Mouse (Mus musculus) spleen, adult 2 months (tissue): ENCODE measurements around the gene Svep1. TPM values are rescaled to one million over a fixed set of nuclear protein-coding genes. Genes with fewer than 3 reads are reported as not detected.

Experiments used
- DNase-seq, 2 experiments: peaks; one replicate each; pipeline versions ENCODE4 v3.0.0 to v3.0.0-alpha.2; 2012 to 2021; ENCODE audit warnings: low spot score in 2 of 2, low read depth in 1 of 2
- H3K27ac ChIP-seq: fragments of 200-500 bp; 2 replicates; pipeline ENCODE4 v1.5.1; 2012; ENCODE audit warnings: low read length, inconsistent platforms; ENCODE audit not compliant: insufficient read depth
- H3K27me3 ChIP-seq: fragments of 200-500 bp; 2 replicates; pipeline ENCODE4 v1.6.1; 2012; ENCODE audit warnings: mild to moderate bottlenecking, moderate library complexity, low read length, inconsistent platforms; ENCODE audit not compliant: control insufficient read depth, insufficient read depth
- H3K36me3 ChIP-seq: fragments of 200-500 bp; 2 replicates; pipeline ENCODE4 v1.6.1; 2012; ENCODE audit warnings: mild to moderate bottlenecking, low read length, inconsistent platforms; ENCODE audit not compliant: control insufficient read depth, insufficient read depth
- H3K4me1 ChIP-seq: fragments of 200-500 bp; 2 replicates; pipeline ENCODE4 v1.6.1; 2011; ENCODE audit warnings: inconsistent platforms; ENCODE audit not compliant: control insufficient read depth, insufficient read depth, insufficient read length
- H3K4me3 ChIP-seq: fragments of 200-500 bp; 2 replicates; pipeline ENCODE4 v1.5.1; 2011; ENCODE audit warnings: mild to moderate bottlenecking, inconsistent platforms; ENCODE audit not compliant: insufficient read depth, insufficient read length; ENCODE audit errors: extremely low read depth
- CTCF ChIP-seq: fragments of 200-500 bp; IDR thresholded peaks from 2 replicates; pipeline ENCODE4 v1.5.1; 2011; ENCODE audit warnings: mild to moderate bottlenecking, inconsistent platforms; ENCODE audit not compliant: insufficient read depth, insufficient read length, insufficient replicate concordance; ENCODE audit errors: extremely low read depth
- POLR2A ChIP-seq: fragments of 200-500 bp; IDR thresholded peaks from 2 replicates; pipeline ENCODE4 v1.6.1; 2011; ENCODE audit warnings: low read depth, low read length, inconsistent platforms
- WGBS: fragments of 180-500 bp; shearing (Covaris S2); methylation state at CpG from one replicate; pipeline ENCODE4 v1.1.7; 2018; 5-methylcytosine and 5-hydroxymethylcytosine counted together
- polyA plus RNA-seq: library from polyadenylated mRNA; depleted of rRNA; stranded (reverse); fragments of >200 nt; gene quantifications from 2 replicates; pipeline ENCODE4 v1.2.3, GENCODE M21; 2012; rRNA removed

The Svep1 gene
- 7.6 and 8.8 TPM in 2 replicates for polyA plus RNA-seq

GRCm38 (mm10) chr4:58206115-58206945 lies at the start of gene Svep1:
Gene Svep1, minus strand, starts transcription at chr4:58206859.
- TF ChIP-seq POLR2A (no peak), CTCF (no peak)
- Histone ChIP-seq H3K4me3 (peak within 1 kb of the TSS; percentile 24; the same call in 1 of the 2 replicates), H3K27ac (peak within 1 kb of the TSS; percentile 59)

GRCm38 (mm10) chr4:58253410-58253809 lies 46.8 kb upstream of the Svep1 start:
- 20% methylated on average over 5 of the region's 5 CpGs for WGBS
- no peaks in the 10 kb centered on the region for H3K27me3 ChIP-seq
- no peaks in the 10 kb centered on the region for H3K4me1 ChIP-seq
- no peak overlapping the region for H3K27ac ChIP-seq
- no peaks in the 10 kb centered on the region for H3K36me3 ChIP-seq
- no peak for TF ChIP-seq POLR2A
- TF ChIP-seq CTCF = no peak
- DNase-seq = no peak
- no peak overlapping the region for H3K4me3 ChIP-seq

More at GRCm38 (mm10) chr4:58206115-58206945, at the start of gene Svep1:
- WGBS = 6% methylated on average over 46 of the region's 47 CpGs
- no peak for DNase-seq
- no peaks in the 10 kb centered on the region for H3K4me1 ChIP-seq
- H3K36me3 ChIP-seq = no peaks in the 10 kb centered on the region
- H3K27me3 ChIP-seq = 0 out of 2 replicates have a peak, but pooled peaks cover 2% of the 10 kb centered on the region

- WGBS = 91% methylated on average over 3 of the region's 3 CpGs
- H3K27ac ChIP-seq = no peak overlapping the region
- no peak overlapping the region for H3K4me3 ChIP-seq
- no peaks in the 10 kb centered on the region for H3K36me3 ChIP-seq
- DNase-seq = no peak
- no peak for TF ChIP-seq POLR2A
- H3K27me3 ChIP-seq = no peaks in the 10 kb centered on the region
- no peaks in the 10 kb centered on the region for H3K4me1 ChIP-seq
Observed at GRCm38 (mm10) chr4:58252381-58252780, 45.7 kb upstream of the Svep1 start.

- Histone ChIP-seq H3K27me3 (no peaks in the 10 kb centered on the region), H3K36me3 (no peaks in the 10 kb centered on the region), H3K4me1 (no peaks in the 10 kb centered on the region), H3K27ac (no peak overlapping the region), H3K4me3 (no peak overlapping the region)
- 95% methylated on average over 1 of the region's 1 CpGs for WGBS
- DNase-seq = no peak
- TF ChIP-seq POLR2A (no peak), CTCF (no peak)
Observed at GRCm38 (mm10) chr4:58245544-58245943, 38.9 kb upstream of the Svep1 start.

GRCm38 (mm10) chr4:58240416-58240815 lies 33.8 kb upstream of the Svep1 start:
- H3K36me3 ChIP-seq = no peaks in the 10 kb centered on the region
- 66% methylated on average over 7 of the region's 7 CpGs for WGBS

GRCm38 (mm10) chr4:58235828-58236227 lies 29.2 kb upstream of the Svep1 start:
- WGBS = 55% methylated on average over 6 of the region's 6 CpGs
- H3K36me3 ChIP-seq = no peaks in the 10 kb centered on the region
- no peaks in the 10 kb centered on the region for H3K4me1 ChIP-seq
- TF ChIP-seq CTCF (no peak), POLR2A (no peak)
- H3K27ac ChIP-seq = no peak overlapping the region
- no peak for DNase-seq
- H3K4me3 ChIP-seq = no peak overlapping the region
- no peaks in the 10 kb centered on the region for H3K27me3 ChIP-seq

More at GRCm38 (mm10) chr4:58240416-58240815, 33.8 kb upstream of the Svep1 start:
- Histone ChIP-seq H3K27me3 (no peaks in the 10 kb centered on the region), H3K4me1 (no peaks in the 10 kb centered on the region), H3K4me3 (no peak overlapping the region), H3K27ac (no peak overlapping the region)
- TF ChIP-seq POLR2A (no peak), CTCF (no peak)
- no peak for DNase-seq

GRCm38 (mm10) chr4:58223499-58223898 lies 16.8 kb upstream of the Svep1 start:
- WGBS = 87% methylated on average over 2 of the region's 2 CpGs
- Histone ChIP-seq H3K4me3 (no peak overlapping the region), H3K27me3 (no peaks in the 10 kb centered on the region), H3K4me1 (no peaks in the 10 kb centered on the region), H3K36me3 (no peaks in the 10 kb centered on the region), H3K27ac (no peak overlapping the region)
- DNase-seq = no peak
- no peak for TF ChIP-seq CTCF
- TF ChIP-seq POLR2A = no peak
